Mouse (Mus musculus): ENCODE measurements around the gene Slc6a20a. TPM values are rescaled to one million over a fixed set of nuclear protein-coding genes. Genes with fewer than 3 reads are reported as not detected.

Slc6a20a gene
- polyA plus RNA-seq (2015; fragmentation: Nextera tagmentation; extraction: Ambion mirVana): 9.1 and 9.6 TPM in 2 replicates

DNA sequence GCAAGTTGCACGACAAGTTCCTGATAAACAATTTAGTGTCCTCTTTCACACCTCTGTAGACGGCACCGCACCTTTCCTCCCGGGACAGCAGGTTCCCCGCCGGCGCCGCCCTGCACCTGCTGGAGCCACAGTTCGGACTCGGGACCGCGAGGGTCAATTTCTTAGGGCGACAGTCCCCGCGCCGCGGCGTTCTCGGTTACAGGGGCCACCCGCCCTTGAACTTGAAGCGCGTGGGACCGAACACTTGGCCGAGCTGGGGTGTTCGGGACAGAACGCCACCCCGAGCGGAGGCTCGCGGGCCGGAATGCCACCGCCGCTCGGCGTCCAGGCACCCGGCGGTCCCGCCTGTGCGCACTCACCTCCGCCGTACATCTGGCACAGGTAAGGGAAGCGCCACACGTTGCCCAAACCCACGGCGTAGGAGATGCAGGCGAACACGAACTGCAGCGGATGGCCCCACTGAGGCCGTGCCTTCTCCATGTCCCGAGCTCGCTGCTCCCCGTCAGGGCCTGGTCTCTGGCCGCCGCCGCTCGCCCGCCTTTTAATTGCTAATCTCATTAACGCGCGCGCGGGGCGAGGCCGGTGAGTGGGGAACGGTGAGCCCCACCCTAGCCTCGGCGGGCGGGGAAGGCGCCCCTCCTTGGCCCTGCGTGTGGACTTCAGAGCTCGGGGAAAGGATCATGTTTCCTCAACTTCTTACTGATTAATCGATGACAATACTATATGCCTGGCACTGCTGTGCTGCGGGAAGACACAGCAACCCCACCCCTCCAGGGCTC, at the start of gene Slc6a20a, which contains the start of gene Ccr9:
TSS of gene Slc6a20a (minus strand) at position 559 of the 779 bp plus-strand sequence.
TSS of gene Ccr9 (plus strand) at position 113 of the 779 bp plus-strand sequence.

DNA sequence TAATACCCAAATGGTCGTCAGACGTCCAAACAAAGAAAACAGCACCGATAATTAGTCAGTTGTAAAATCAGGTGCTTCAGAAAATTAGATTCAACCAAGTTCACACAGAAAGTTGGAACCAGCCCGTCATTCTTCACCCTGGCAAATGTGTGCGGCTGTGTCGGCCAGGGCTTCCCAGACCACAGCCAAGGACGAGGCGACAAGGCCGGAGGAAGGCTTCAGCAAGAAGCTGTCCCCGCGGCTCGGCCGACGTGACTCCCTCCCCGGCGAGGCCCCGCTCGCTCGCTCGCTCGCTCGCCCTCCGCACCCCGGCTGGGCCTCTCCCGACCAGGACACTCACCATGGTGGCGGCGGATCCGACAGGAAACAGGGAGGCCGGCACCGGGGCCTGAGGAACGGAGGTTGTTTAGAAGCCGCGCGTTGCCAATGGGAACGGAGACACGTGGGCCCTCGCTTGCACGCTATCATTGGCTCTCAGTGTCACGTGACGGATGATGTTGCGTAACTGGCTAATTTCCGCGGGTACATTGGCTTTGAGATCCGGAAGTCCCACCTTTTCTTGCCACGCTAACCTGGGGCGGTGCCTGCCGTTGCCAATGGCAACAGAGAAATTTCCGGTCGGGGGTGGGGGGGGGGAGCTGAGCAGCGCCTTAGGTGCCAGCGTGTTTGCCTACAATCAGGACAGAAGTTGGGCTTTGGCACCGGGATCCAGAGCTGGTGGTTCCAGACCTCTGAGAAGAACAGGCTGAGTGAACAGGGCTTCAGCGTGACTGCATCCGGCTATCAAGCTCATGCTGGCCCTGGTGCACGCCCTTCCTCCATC, 38.7 kb upstream of the Slc6a20a start, which contains the start of gene Lztfl1:
TSS of gene Lztfl1 (minus strand) at position 512 of the 823 bp plus-strand sequence.

GRCm38 (mm10) chr9:123632281-123632680, 46.4 kb downstream of the Slc6a20a start, which contains the start of gene Slc6a20b:
Gene Slc6a20b (minus strand): TSS chr9:123632565.

Other genes starting within 250 kb of the Slc6a20a start
- gene Limd1, start 200.2 kb downstream of the Slc6a20a start, polyA plus RNA-seq (2015; fragmentation: Nextera tagmentation; extraction: Ambion mirVana): 25.5 and 26.7 TPM in 2 replicates
- gene Sacm1l, start 149.1 kb downstream of the Slc6a20a start, polyA plus RNA-seq (2015; fragmentation: Nextera tagmentation; extraction: Ambion mirVana): 19.8 and 22.6 TPM in 2 replicates
- gene Slc6a20b, start 46.3 kb downstream of the Slc6a20a start, polyA plus RNA-seq (2015; fragmentation: Nextera tagmentation; extraction: Ambion mirVana): 0.23 and 0.25 TPM in 2 replicates
- 1.0 and 1.1 TPM in 2 replicates for gene Ccr9, start 446 bp downstream of the Slc6a20a start, polyA plus RNA-seq (2015; fragmentation: Nextera tagmentation; extraction: Ambion mirVana)
- 31.8 and 33.1 TPM in 2 replicates for gene Lztfl1, start 38.8 kb upstream of the Slc6a20a start, polyA plus RNA-seq (2015; fragmentation: Nextera tagmentation; extraction: Ambion mirVana)
- 0.99 and 2.0 TPM in 2 replicates for gene Cxcr6, start 127.6 kb upstream of the Slc6a20a start, polyA plus RNA-seq (2015; fragmentation: Nextera tagmentation; extraction: Ambion mirVana)
- 6.9 and 7.6 TPM in 2 replicates for gene Fyco1, start 173.0 kb upstream of the Slc6a20a start, polyA plus RNA-seq (2015; fragmentation: Nextera tagmentation; extraction: Ambion mirVana)
- 0.12 and 0.16 TPM in 2 replicates for gene Xcr1, start 183.1 kb upstream of the Slc6a20a start, polyA plus RNA-seq (2015; fragmentation: Nextera tagmentation; extraction: Ambion mirVana)

All from spleen, postnatal 0 days (tissue).